Mouse (Mus musculus) heart, embryonic 16.5 days (tissue): ENCODE measurements at regions not wholly inside any gene's neighbourhood (a gene's known extent, or its start where the extent isn't known, plus 50 kb on each side); places are given as distances from the start of the nearest gene placed in this dataset.

Source experiments
- ATAC-seq: fragments of 200-750 bp; cut with Nextera tagmentation; replicated peaks from 2 replicates; pipeline ENCODE4 v1.8.0; 2017; ENCODE audit warnings: moderate number of reproducible peaks; ENCODE audit not compliant: insufficient read depth, low FRiP score; ENCODE audit errors: extremely low read depth
- H3K27ac ChIP-seq: fragments of 300-500 bp; sonication (generic); 2 replicates; pipeline ENCODE4 v1.5.1; 2014; ENCODE audit warnings: mild to moderate bottlenecking, low read length, control low read depth, moderate library complexity
- H3K27me3 ChIP-seq: fragments of 300-500 bp; sonication (generic); 2 replicates; pipeline ENCODE4 v1.6.1; 2014; ENCODE audit warnings: low read length, mixed read lengths; ENCODE audit not compliant: control insufficient read depth, insufficient read depth
- H3K36me3 ChIP-seq: fragments of 300-500 bp; sonication (generic); 2 replicates; pipeline ENCODE4 v1.6.1; 2014; ENCODE audit not compliant: control insufficient read depth, insufficient read depth
- H3K4me1 ChIP-seq: fragments of 300-500 bp; sonication (generic); 2 replicates; pipeline ENCODE4 v1.6.1; 2014; ENCODE audit warnings: low read length, mixed read lengths; ENCODE audit not compliant: control insufficient read depth, insufficient read depth
- H3K4me2 ChIP-seq: fragments of 300-500 bp; sonication (generic); 2 replicates; pipeline ENCODE4 v1.6.1; 2014; ENCODE audit warnings: low read depth, mild to moderate bottlenecking, control low read depth, low read length
- H3K4me3 ChIP-seq: fragments of 300-500 bp; sonication (generic); 2 replicates; pipeline ENCODE4 v1.5.1; 2014; ENCODE audit warnings: mild to moderate bottlenecking, control low read depth, low read length
- H3K9ac ChIP-seq: fragments of 300-500 bp; sonication (generic); 2 replicates; pipeline ENCODE4 v1.6.1; 2014; ENCODE audit warnings: low read length, control low read depth
- H3K9me3 ChIP-seq: fragments of 300-500 bp; sonication (generic); replicated peaks from 2 replicates; pipeline ENCODE4 v1.6.1; 2016; ENCODE audit warnings: low read length; ENCODE audit not compliant: control insufficient read depth
- WGBS: fragments of 180-500 bp; shearing (Covaris S2); extraction: QIAGEN DNeasy Blood & Tissue Kit; methylation state at CpG from one replicate; pipeline ENCODE4 v1.1.7; 2014; 5-methylcytosine and 5-hydroxymethylcytosine counted together

DNA sequence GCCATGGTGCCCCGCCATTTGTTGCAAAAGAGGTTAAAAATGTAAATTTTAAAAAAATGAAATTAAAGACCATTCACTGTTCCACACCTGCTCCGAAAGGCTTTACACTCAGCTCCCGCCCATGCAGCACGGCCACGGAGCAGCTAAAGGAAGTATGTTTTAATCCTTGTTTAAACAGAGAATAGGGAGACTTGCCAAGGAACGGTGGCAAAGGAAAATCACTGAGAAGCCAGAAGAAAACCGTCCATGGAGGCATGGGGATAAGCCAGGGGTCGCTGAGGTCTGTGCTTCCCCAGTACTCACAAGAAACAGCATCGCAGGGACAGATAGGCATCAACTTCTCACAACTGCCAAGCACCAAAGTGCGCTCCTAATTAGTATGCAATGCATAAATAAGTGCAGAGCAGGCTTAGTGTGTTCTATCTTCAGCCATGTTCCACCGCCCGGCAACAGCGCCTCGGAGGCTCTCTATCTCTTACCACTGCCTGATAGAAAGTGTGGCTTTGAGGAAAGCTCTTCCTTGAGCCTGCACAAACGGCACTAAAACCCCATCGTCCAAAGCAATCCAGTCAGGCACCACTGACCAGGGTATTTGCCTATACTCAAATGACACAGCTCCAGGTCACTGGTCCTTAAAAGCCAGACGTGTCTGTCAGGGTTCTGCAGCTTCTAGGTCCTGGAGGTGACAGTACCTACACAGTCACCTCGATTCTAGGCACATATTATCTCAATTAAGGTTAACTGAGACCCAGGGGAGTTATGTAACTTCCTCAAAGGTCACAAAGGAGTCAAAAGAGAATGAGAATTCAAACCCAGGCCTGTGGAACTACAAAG lies 196.8 kb upstream of the Smim15 start:
- 0 out of 2 replicates have a peak, but pooled peaks have one; percentile 9 for ATAC-seq
- Histone ChIP-seq H3K9ac (0 out of 2 replicates have a peak overlapping the region, but pooled peaks have one; percentile 38), H3K4me1 (peaks cover 29% of the 10 kb centered on the region), H3K9me3 (no peaks in the 10 kb centered on the region), H3K4me2 (peak overlapping the region; percentile 29), H3K27ac (peak overlapping the region; percentile 52; the same call in 1 of the 2 replicates), H3K27me3 (no peaks in the 10 kb centered on the region), H3K4me3 (peak overlapping the region; percentile 1; the same call in 1 of the 2 replicates), H3K36me3 (no peaks in the 10 kb centered on the region)
- WGBS, result 37% methylated on average over 18 of the region's 18 CpGs

DNA sequence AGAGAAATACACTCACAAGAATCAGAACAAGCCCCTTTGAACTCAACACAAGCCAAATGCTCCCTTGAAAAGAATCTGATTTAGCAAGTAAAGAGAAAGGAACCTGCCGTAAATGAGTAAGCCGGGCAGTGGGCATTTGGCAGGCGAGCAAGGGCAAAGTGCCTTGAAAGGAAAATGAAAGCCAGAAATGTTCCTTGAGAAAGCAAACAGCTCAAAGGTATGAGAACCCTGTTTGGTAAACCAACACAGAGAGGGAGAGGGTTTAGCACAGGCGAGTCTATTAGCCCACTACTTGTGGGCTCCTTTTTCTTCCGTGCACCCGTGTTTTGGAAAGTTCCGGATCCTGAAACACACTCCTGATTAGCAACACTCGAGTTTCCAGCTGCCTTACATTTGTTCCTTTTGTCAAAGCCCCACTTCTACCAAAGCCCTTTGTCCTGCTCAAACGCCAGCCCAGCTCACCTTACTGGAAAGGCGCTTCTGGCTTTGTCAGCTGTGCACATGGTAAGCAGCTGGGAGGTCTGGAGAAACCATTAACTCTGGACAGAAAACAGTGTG lies 197.5 kb upstream of the Smim15 start:
- H3K27me3 ChIP-seq, result no peaks in the 10 kb centered on the region
- H3K4me1 ChIP-seq, result peaks cover 29% of the 10 kb centered on the region
- H3K9ac ChIP-seq, result no peak overlapping the region
- H3K27ac ChIP-seq, result peak overlapping the region; percentile 0; the same call in 1 of the 2 replicates
- WGBS, result 62% methylated on average over 10 of the region's 10 CpGs
- H3K4me3 ChIP-seq, result peak overlapping the region; percentile 1; the same call in 1 of the 2 replicates
- no peaks in the 10 kb centered on the region for H3K36me3 ChIP-seq
- no peak for ATAC-seq
- H3K9me3 ChIP-seq, result no peaks in the 10 kb centered on the region
- H3K4me2 ChIP-seq, result peak overlapping the region; percentile 29

DNA sequence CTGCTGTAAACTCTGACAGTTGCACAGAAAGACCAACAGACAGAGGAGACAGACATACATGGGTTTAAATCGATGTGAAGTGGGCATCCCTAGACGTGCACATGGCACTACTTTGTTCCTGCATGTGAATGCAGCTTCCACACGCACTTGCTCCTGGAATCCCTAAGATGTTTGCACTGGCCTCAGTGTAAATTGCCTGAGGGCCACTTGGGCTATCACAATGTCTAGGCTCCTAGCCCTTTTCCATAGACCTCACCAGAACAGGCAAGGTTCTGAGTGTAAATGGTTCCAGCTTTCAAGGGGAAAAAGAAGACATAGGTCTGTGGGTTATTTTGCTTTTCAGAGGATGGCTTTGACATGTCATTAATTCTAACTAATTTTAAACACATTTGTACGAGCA lies 198.4 kb upstream of the Smim15 start:
- H3K36me3 ChIP-seq, result no peaks in the 10 kb centered on the region
- H3K4me2 ChIP-seq, result no peak overlapping the region
- no peak overlapping the region for H3K9ac ChIP-seq
- H3K27ac ChIP-seq, result no peak overlapping the region
- no peaks in the 10 kb centered on the region for H3K9me3 ChIP-seq
- peaks cover 29% of the 10 kb centered on the region for H3K4me1 ChIP-seq
- 68% methylated on average over 4 of the region's 4 CpGs for WGBS
- H3K27me3 ChIP-seq, result no peaks in the 10 kb centered on the region
- H3K4me3 ChIP-seq, result no peak overlapping the region
- ATAC-seq, result no peak

DNA sequence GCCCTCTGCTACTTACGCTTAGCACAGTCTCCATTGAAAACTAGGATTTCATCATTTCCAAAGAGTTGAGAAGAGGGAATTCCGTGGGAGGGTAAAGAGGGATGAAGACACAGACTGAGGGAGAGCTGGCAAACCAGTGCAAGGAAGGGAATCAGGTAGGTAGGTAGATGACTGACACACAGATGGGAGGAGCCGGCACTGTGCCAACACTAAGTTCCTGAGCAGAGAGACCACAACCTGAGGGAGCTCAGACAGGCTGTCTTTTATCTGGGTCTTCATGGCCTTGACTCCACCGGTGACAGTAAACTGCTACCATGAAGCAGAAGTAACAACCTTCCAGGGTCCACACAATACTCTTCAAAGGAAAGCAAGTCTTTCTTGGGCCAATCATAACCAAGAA lies 200.2 kb upstream of the Smim15 start:
- 0 out of 2 replicates have a peak, but pooled peaks have one; percentile 34 for ATAC-seq
- Histone ChIP-seq H3K36me3 (no peaks in the 10 kb centered on the region), H3K27me3 (no peaks in the 10 kb centered on the region), H3K9ac (no peak overlapping the region), H3K9me3 (no peaks in the 10 kb centered on the region), H3K4me2 (no peak overlapping the region), H3K27ac (no peak overlapping the region), H3K4me3 (no peak overlapping the region), H3K4me1 (peaks cover 29% of the 10 kb centered on the region)
- WGBS, result 73% methylated on average over 4 of the region's 4 CpGs

DNA sequence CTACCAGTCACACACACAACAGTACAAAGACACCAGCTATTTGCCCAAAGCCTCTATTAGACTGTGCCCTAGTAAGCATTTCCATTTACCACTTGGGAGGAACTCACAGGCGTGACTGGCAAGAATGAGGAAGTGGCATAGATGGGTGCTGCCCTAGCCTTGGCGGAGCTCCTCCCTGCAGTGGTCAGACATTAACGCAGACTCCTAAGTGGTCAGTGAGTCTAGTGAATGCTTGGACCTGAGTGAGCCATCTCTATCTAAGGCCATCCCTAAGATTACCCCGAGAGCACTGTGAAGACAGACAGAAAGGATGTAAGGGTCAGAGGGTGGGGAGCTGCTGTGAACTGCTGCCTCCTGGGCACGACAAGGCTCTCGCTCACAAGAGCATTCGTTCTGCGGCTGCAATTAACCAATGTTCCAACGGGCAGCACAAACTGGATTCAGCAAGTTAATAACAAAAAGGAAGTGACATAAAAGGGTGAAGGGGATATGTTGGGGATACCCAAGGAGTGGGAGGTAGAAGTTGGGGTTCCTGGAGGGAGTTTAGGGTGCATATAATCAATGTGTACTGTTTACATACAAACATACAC lies 206.0 kb upstream of the Smim15 start:
- no peak for ATAC-seq
- Histone ChIP-seq H3K4me3 (no peak overlapping the region), H3K4me1 (peaks cover 16% of the 10 kb centered on the region), H3K9ac (no peak overlapping the region), H3K27me3 (no peaks in the 10 kb centered on the region), H3K27ac (no peak overlapping the region), H3K9me3 (no peaks in the 10 kb centered on the region), H3K4me2 (no peak overlapping the region), H3K36me3 (no peaks in the 10 kb centered on the region)
- 76% methylated on average over 9 of the region's 9 CpGs for WGBS

DNA sequence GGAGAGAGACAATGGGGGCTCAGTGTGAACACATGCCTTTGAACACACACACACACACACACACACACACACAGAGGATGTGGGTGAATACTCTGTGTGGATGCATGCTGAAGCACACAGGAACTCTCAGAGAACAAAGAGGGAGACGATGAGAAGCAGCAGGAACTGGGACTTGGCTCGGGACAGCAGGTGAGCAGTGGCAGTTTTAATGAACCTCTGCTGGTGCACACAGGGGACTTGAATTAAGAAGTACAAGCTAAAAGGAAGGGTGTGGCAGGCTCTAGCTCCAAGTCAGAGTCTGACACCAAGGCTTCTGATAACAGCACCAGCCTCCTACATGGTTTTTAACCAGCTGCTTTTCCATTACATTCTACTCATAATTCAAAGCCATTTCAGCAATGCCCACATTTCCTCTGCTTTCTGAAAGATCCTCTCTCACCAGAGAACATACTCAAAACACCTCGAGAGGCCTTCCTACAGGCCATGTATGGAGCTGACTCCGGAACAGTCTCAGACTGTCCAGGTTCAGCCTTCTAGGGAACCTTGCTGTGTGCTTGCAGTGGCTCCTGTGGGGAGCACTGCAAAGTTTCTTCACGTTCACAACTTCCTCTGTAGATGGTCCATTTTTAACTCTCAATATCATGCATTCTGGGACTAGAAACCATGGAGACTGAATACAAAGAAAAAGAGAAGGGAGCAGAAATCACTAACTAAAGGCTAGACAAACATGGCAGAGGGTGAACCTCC lies 206.9 kb upstream of the Smim15 start:
- ATAC-seq, result peak; percentile 57
- H3K4me1 ChIP-seq, result peaks cover 16% of the 10 kb centered on the region
- 0 out of 2 replicates have a peak overlapping the region, but pooled peaks have one; percentile 21 for H3K9ac ChIP-seq
- H3K4me3 ChIP-seq, result no peak overlapping the region
- 38% methylated on average over 5 of the region's 5 CpGs for WGBS
- no peaks in the 10 kb centered on the region for H3K27me3 ChIP-seq
- H3K4me2 ChIP-seq, result no peak overlapping the region
- H3K36me3 ChIP-seq, result no peaks in the 10 kb centered on the region
- H3K27ac ChIP-seq, result peak overlapping the region; percentile 43; the same call in 1 of the 2 replicates
- H3K9me3 ChIP-seq, result no peaks in the 10 kb centered on the region

DNA sequence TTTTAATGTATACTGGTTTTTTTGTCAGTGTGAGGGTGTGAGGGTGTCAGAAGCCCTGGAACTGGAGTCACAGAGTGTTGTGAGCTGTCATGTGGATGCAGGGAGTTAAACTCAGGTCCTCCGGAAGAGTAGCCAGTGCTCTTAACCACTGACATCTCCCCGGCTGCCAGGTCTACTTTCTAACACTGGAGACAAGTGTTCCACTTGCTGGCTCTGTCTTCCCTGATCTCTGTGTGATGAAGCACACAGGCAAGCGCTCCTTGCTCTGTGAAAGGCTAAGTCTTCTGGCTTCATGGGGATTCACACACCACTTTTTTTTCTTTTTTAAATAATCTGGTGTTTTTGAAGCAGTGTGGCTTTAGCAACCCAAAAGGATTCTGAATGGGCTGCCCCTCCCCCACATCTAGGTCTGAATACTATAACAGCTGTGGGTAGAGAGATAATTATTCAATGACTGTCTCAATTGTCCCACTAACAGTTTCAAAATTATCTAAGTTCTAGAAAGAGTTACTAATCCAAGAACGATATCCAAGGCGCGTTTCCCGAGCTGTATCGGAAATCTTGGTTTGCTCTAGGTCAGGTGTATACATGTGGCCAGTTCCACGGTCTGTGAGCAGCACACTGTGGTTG lies 208.4 kb upstream of the Smim15 start:
- 46% methylated on average over 9 of the region's 9 CpGs for whole genome bisulfite sequencing
- no peak for ATAC-seq
- Histone ChIP-seq H3K4me2 (no peak overlapping the region), H3K36me3 (no peaks in the 10 kb centered on the region), H3K4me3 (no peak overlapping the region), H3K27me3 (no peaks in the 10 kb centered on the region), H3K9me3 (no peaks in the 10 kb centered on the region), H3K9ac (no peak overlapping the region), H3K4me1 (peaks cover 24% of the 10 kb centered on the region), H3K27ac (no peak overlapping the region)

DNA sequence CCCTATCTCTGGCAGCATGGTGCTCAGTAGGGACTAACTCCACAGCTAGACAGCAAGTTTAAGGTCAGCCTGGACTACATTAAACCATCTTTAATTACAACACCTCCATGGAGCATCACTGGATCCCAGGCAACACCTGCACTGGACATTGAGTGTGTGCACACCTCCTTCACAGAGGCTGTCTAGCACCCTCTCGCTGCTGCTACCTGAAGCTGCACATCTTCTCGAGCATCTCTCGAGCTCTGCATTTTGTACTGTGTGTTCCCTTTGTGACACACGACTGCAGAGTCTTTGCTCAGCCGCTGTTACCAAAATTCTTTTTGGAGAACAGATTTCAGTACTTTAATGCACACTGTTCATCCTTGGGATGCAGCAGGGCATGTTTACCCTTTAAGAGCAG lies 212.2 kb upstream of the Smim15 start:
- no peak overlapping the region for H3K4me2 ChIP-seq
- WGBS, result 62% methylated on average over 5 of the region's 5 CpGs
- H3K4me3 ChIP-seq, result no peak overlapping the region
- H3K9ac ChIP-seq, result no peak overlapping the region
- H3K27me3 ChIP-seq, result no peaks in the 10 kb centered on the region
- peaks cover 21% of the 10 kb centered on the region for H3K4me1 ChIP-seq
- H3K27ac ChIP-seq, result no peak overlapping the region
- H3K36me3 ChIP-seq, result no peaks in the 10 kb centered on the region
- no peaks in the 10 kb centered on the region for H3K9me3 ChIP-seq
- ATAC-seq, result no peak
